Mouse (Mus musculus) frontal cortex, postnatal 10 days (tissue): ENCODE data around the gene Efhc2.

Experiments used
- DNase-seq, 2 experiments: peaks; one replicate each; pipeline ENCODE4 v3.0.0; 2022; ENCODE audit warnings: low spot score in 2 of 2, mixed read lengths in 1 of 2

Gene Efhc2

GRCm38 (mm10) chrX:17319126-17319583 lies at the start of gene Efhc2:
Gene Efhc2, minus strand, starts transcription at chrX:17319368.
- no peak for DNase-seq

- no peak for DNase-seq
These were observed 45.9 kb upstream of the Efhc2 start for GRCm38 (mm10) chrX:17365114-17365513.

GRCm38 (mm10) chrX:17300349-17300880 lies 18.8 kb downstream of the Efhc2 start:
- DNase-seq = no peak

GRCm38 (mm10) chrX:17283899-17284298 lies 35.3 kb downstream of the Efhc2 start:
- no peak for DNase-seq

- no peak for DNase-seq
These were observed 94.0 kb downstream of the Efhc2 start for GRCm38 (mm10) chrX:17225141-17225540.

- no peak for DNase-seq
These were observed 101.7 kb downstream of the Efhc2 start for GRCm38 (mm10) chrX:17217451-17217850.

DNA sequence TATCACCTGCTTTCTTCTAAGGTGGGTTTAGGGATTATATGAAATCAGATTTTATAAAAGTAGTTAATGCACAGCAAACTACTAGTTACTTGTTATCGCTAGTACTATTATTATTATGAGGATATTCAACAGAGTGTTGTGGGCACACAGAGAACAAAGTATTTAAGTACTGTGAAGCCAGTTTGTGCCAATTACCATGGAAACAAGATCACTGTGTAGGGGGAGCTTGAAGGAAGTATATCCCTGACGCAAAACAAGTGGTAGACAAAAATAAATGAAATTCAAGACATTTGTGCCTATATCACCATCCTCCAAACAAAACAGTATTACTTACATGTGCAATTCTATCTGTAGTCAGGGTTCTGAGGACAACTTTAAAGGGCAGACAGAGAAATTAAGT lies 105.7 kb downstream of the Efhc2 start:
- DNase-seq = no peak

DNA sequence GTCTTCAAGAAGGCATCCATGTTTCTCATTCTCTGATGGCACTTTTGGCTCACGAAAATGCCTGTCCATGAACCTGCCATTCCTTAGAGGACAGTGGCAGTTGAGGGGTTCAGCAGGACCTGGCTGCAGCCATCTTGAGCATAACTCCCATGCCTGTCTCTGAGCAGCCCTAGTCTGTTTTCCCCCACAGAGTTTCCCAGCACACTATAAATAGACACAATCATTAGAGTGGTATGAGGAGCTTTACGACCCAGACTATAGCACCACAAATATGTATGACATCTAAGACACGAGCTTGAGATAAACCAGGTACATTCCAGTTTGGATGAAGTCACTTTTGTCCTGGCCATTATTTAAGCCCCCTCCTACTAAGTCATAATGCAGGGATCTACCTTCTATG lies 143.4 kb downstream of the Efhc2 start:
- no peak for DNase-seq

DNA sequence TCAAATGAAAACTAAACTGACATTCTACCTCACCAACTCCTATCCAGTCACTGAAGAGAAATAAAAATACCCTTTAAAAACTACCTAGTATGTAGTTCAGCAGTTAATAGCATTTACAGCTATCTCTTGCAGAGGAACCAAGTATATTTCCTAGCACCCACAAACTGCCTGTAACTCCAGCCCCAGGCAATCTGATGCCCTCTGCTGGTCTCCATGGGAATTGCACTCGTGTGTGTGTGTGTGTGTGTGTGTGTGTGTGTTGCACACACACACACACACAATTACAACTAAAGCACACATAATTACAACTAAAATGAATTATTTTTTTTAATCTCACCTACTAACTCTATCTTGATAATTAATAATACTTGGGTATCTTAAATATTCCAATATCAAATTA lies 153.5 kb downstream of the Efhc2 start:
- no peak for DNase-seq
